Mouse (Mus musculus) small intestine, adult 2 months (tissue): ENCODE data around the gene Tmx1. TPM values are rescaled to one million over a fixed set of nuclear protein-coding genes. Genes with fewer than 3 reads are reported as not detected.

Experiments
- H3K27ac ChIP-seq: fragments of 200-500 bp; 2 replicates; pipeline ENCODE4 v1.5.1; 2012; ENCODE audit warnings: low read depth, low read length, control low read depth, inconsistent platforms; ENCODE audit not compliant: insufficient read depth
- H3K27me3 ChIP-seq: fragments of 200-500 bp; 2 replicates; pipeline ENCODE4 v1.6.1; 2012; ENCODE audit warnings: mild to moderate bottlenecking, moderate library complexity, low read length, inconsistent platforms; ENCODE audit not compliant: control insufficient read depth, insufficient read depth
- H3K36me3 ChIP-seq: fragments of 200-500 bp; 2 replicates; pipeline ENCODE4 v1.6.1; 2012; ENCODE audit warnings: mild to moderate bottlenecking, low read length, control low read depth, inconsistent platforms; ENCODE audit not compliant: control insufficient read depth, insufficient read depth
- H3K4me1 ChIP-seq: fragments of 200-500 bp; 2 replicates; pipeline ENCODE4 v1.6.1; 2012; ENCODE audit warnings: low read length, inconsistent platforms, mixed read lengths; ENCODE audit not compliant: control insufficient read depth, insufficient read depth, insufficient read length
- H3K4me3 ChIP-seq: fragments of 200-500 bp; 2 replicates; pipeline ENCODE4 v1.5.1; 2012; ENCODE audit warnings: low read depth, mild to moderate bottlenecking, control low read depth, inconsistent platforms, low read length, moderate library complexity
- CTCF ChIP-seq: fragments of 200-500 bp; IDR thresholded peaks from 2 replicates; pipeline ENCODE4 v1.5.1; 2012; ENCODE audit warnings: low read depth, mild to moderate bottlenecking, control low read depth, inconsistent platforms, low read length, moderate library complexity, mixed read lengths; ENCODE audit not compliant: insufficient replicate concordance, insufficient read length; ENCODE audit errors: extremely low read depth
- POLR2A ChIP-seq: fragments of 200-500 bp; IDR thresholded peaks from 2 replicates; pipeline ENCODE4 v1.6.1; 2012; ENCODE audit warnings: low read depth, mild to moderate bottlenecking, control low read depth, inconsistent platforms, low read length, moderate library complexity
- WGBS: fragments of 180-500 bp; shearing (Covaris S2); methylation state at CpG from one replicate; pipeline ENCODE4 v1.1.7; 2018; 5-methylcytosine and 5-hydroxymethylcytosine counted together
- polyA plus RNA-seq: library from polyadenylated mRNA; depleted of rRNA; stranded (reverse); fragments of >200 nt; gene quantifications from 2 replicates; pipeline ENCODE4 v1.2.3, GENCODE M21; 2012

Gene Tmx1
- polyA plus RNA-seq, 1 experiment: 2.1 TPM

DNA sequence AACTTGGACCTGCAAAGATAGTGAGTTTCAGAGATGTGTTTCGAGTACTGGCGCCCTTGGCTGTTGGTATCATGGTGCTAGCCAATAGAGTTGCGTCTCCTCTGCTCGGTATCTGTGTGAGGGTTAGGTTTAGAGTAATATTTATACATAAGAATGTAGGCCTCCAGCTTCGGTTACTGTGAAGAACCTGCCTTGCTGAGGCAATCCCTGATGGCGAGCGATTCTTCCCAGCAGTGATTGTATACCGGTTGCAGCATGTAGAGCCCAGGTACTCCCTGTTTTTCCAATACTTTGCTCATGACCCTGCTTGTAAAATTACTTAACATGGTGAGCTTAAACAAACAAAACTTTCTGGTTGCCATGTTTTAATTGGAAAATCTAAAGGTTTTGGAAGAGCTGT, 2.3 kb downstream of the Tmx1 start:
- H3K36me3 ChIP-seq: peaks cover 10% of the 10 kb centered on the region
- no peak overlapping the region for H3K4me3 ChIP-seq
- no peaks in the 10 kb centered on the region for H3K27me3 ChIP-seq
- peaks cover 7% of the 10 kb centered on the region; the same call in 1 of the 2 replicates for H3K4me1 ChIP-seq
- TF ChIP-seq CTCF (no peak), POLR2A (no peak)
- WGBS: 91% methylated on average over 8 of the region's 8 CpGs
- H3K27ac ChIP-seq: no peak overlapping the region

DNA sequence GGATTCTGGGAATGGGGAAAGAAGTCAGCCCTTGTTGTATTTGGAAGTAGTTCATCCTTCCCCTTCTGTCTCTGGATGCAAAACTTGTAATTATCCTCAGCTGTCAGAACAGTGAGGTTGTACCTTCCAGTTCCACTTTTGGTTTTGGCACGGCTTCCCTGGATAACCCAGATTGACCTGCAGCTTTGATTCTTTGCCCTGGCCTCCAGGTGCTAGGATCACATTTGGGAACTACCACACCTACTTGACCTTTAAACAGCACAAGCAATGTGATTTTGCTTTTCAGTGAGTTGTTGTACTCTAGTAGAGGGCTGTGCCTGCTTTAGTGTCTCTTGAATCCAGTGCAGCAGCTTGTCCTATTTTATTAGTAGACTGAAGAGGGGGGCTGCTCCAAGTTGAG, 6.7 kb downstream of the Tmx1 start:
- H3K27me3 ChIP-seq: no peaks in the 10 kb centered on the region
- H3K27ac ChIP-seq: no peak overlapping the region
- H3K4me3 ChIP-seq: no peak overlapping the region
- H3K36me3 ChIP-seq: peaks cover 19% of the 10 kb centered on the region
- TF ChIP-seq CTCF (no peak), POLR2A (no peak)
- WGBS: 28% methylated on average over 1 of the region's 1 CpGs
- peaks cover 4% of the 10 kb centered on the region; the same call in 1 of the 2 replicates for H3K4me1 ChIP-seq

DNA sequence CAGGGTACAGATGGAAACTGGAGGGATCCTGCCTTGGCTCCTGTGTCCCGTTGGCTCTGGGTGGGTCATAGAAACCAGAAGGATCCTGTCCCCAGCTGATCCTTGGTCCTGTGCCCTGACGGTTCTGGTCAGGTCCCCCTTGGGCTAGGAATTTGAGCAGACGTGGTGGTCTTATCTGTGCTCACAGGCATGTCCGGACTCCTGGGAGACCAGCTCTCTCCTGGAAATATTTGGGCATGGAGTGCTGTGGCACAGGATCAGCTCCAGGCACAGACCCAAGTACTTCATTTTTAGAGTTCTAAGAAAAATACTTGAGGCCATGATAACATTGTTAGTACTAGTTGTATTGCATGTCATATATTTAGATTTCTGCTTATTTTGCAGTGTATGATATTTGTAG, 11.1 kb downstream of the Tmx1 start:
- WGBS: 84% methylated on average over 4 of the region's 4 CpGs
- TF ChIP-seq CTCF: no peak
- no peak for TF ChIP-seq POLR2A
- H3K27ac ChIP-seq: no peak overlapping the region
- no peak overlapping the region for H3K4me3 ChIP-seq
- peaks cover 4% of the 10 kb centered on the region; the same call in 1 of the 2 replicates for H3K4me1 ChIP-seq
- H3K36me3 ChIP-seq: peaks cover 30% of the 10 kb centered on the region
- no peaks in the 10 kb centered on the region for H3K27me3 ChIP-seq

DNA sequence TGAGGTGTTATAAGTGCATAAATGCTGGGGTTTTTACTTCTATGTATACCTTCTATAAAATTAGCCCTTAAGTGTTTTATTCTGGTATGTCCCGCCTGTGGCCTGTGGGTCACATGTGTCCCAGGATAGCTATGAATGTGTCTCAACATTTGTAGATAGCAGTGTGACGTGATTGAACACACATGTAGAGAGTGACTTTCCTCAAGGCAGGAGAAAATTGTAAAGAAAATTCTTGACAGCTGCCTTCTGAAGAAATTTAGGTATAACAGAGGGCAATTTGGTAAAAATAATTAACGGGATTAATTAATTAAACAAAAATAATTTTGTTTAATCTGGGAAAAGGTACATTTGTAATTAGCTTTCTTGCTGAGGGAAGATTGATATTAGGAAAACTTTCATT, 22.4 kb downstream of the Tmx1 start:
- 78% methylated on average over 3 of the region's 3 CpGs for WGBS
- Histone ChIP-seq H3K27ac (no peak overlapping the region), H3K36me3 (no peaks in the 10 kb centered on the region), H3K4me3 (no peak overlapping the region), H3K27me3 (no peaks in the 10 kb centered on the region), H3K4me1 (no peaks in the 10 kb centered on the region)
- TF ChIP-seq POLR2A (no peak), CTCF (no peak)

DNA sequence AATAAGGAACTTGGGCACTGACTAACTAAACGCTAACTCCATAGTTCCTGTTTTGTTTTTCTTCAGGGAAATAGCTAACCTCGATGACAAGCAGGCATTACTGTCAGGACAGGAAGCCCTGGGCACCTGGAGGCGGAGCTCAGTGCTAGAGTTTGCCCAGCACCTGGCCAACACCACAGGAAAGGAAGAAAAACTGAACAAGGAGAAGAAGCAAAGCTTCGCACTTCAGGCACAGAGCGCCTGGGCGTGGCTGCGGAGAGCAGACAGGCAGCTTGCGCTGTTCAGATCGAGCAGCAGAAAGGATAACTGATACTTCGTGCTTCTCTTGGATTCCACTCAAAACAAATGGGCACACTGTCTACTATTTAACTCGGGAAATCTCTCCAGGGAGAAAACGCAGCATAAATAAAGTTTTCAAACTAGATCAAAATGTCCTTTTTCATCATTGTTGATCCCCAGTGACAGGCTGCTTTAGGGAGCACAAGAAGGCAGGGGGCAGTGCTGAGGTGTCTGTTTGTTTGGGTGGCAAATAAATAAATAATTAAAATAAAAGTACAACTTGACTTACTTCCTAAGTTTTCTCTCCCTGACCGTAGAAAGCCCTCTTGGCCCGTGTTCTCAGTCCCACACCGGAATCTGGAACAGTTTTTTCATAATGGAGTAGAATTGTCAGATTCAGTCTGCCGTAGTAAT, 24.1 kb downstream of the Tmx1 start:
- 39% methylated on average over 16 of the region's 16 CpGs for WGBS
- H3K4me1 ChIP-seq: no peaks in the 10 kb centered on the region
- TF ChIP-seq CTCF (no peak), POLR2A (no peak)

DNA sequence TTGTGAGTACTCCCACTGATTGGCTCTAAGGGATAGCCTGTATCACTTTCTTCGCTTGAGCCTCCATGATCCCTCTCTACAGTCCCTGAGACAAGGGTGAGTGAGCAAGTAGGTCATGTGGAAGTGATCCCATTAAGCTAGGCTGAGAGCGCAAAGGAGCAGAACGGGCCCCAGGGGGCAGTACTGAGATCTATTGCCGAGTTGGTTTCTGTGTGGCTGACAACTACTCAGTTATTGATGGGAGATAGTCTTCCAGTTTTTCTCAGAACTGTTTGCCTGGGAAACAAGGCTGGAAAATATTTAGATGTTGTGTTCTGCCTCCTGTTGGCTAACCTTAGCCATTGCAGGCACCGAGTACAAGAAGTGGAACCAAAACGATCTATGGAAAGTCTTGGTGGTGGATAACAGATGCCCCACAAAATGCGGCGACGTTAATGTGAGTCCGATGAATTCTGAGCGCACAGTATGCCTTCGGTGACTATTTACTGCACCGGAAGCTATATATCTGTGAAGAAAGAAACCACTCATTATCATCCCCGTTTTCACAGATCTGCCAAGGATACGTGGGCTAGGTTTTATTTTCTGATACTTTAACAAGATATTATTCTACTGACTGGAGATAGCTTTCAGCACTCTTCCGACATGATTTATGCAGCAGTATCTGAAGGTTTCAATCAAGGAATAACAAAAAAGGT, 24.8 kb downstream of the Tmx1 start:
- H3K27ac ChIP-seq: no peak overlapping the region
- no peak overlapping the region for H3K4me3 ChIP-seq
- H3K36me3 ChIP-seq: no peaks in the 10 kb centered on the region
- H3K27me3 ChIP-seq: no peaks in the 10 kb centered on the region
- WGBS: 79% methylated on average over 16 of the region's 16 CpGs
- no peak for TF ChIP-seq POLR2A
- peak; percentile 38; the same call in 1 of the 2 replicates for TF ChIP-seq CTCF
- no peaks in the 10 kb centered on the region for H3K4me1 ChIP-seq

More for the DNA sequence above, 24.1 kb downstream of the Tmx1 start:
- no peaks in the 10 kb centered on the region for H3K36me3 ChIP-seq
- no peak overlapping the region for H3K27ac ChIP-seq
- no peaks in the 10 kb centered on the region for H3K27me3 ChIP-seq
- H3K4me3 ChIP-seq: no peak overlapping the region

DNA sequence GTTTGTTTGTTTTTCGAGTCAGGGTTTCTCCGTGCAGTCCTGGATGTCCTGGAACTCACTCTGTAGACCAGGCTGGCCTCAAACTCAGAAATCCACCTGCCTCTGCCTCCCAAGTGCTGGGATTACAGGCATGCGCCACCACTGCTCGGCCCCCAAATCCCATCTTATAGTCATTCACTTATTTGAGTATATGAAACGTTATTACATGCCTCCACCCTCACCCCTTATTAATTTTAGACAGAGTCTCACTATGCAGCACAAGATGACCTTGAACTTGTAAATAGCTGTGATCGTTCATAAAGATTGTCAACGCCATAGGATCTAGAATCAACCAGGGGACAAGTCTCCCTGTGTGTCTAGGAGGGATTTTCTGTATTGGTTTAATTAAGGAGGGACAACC, 33.1 kb downstream of the Tmx1 start:
- H3K27me3 ChIP-seq: no peaks in the 10 kb centered on the region; the same call in 1 of the 2 replicates
- TF ChIP-seq POLR2A: no peak
- no peak for TF ChIP-seq CTCF

More for the DNA sequence above, 33.1 kb downstream of the Tmx1 start:
- no peaks in the 10 kb centered on the region for H3K36me3 ChIP-seq
- H3K4me3 ChIP-seq: no peak overlapping the region
- WGBS: 76% methylated on average over 7 of the region's 7 CpGs
- H3K27ac ChIP-seq: no peak overlapping the region
- H3K4me1 ChIP-seq: no peaks in the 10 kb centered on the region
